Mouse (Mus musculus) thymus, adult 2 months (tissue): ENCODE data around the gene Gm20696.

Experiments used
- CTCF ChIP-seq: fragments of 200-500 bp; IDR thresholded peaks from 2 replicates; pipeline ENCODE4 v1.5.1; 2012; ENCODE audit warnings: mild to moderate bottlenecking, control low read depth, low read length, moderate library complexity, borderline replicate concordance; ENCODE audit not compliant: control insufficient read depth, poor library complexity, insufficient read depth; ENCODE audit errors: extremely low read depth
- POLR2A ChIP-seq: fragments of 200-500 bp; IDR thresholded peaks from 2 replicates; pipeline ENCODE4 v1.6.1; 2012; ENCODE audit warnings: mild to moderate bottlenecking, low read length, control low read depth, moderate library complexity; ENCODE audit not compliant: control insufficient read depth, poor library complexity, insufficient read depth; ENCODE audit errors: extremely low read depth

GRCm38 (mm10) chr6:99469134-99469834 lies 197.3 kb downstream of the Gm20696 start:
- TF ChIP-seq CTCF (no peak), POLR2A (no peak)
